Mouse (Mus musculus) lung, embryonic 14.5 days (tissue): ENCODE data around the gene Rhoc. TPM values are rescaled to one million over a fixed set of nuclear protein-coding genes. Genes with fewer than 3 reads are reported as not detected.

Source experiments
- ATAC-seq: fragments of 200-750 bp; cut with Nextera tagmentation; 2 replicates; pipeline ENCODE4 v1.8.0; 2017; ENCODE audit warnings: mild to moderate bottlenecking, moderate TSS enrichment, moderate library complexity; ENCODE audit not compliant: insufficient read depth
- DNase-seq: peaks from one replicate; pipeline ENCODE4 v3.0.0-alpha.2; 2015
- H3K27ac ChIP-seq: fragments of 300-500 bp; sonication (generic); 2 replicates; pipeline ENCODE4 v1.5.1; 2014; ENCODE audit warnings: low read depth, mild to moderate bottlenecking, moderate library complexity
- H3K27me3 ChIP-seq: fragments of 300-500 bp; sonication (generic); 2 replicates; pipeline ENCODE4 v1.6.1; 2014; ENCODE audit warnings: low read length, control low read depth; ENCODE audit not compliant: insufficient read depth
- H3K36me3 ChIP-seq: fragments of 300-500 bp; sonication (generic); 2 replicates; pipeline ENCODE4 v1.6.1; 2014; ENCODE audit warnings: control low read depth; ENCODE audit not compliant: insufficient read depth
- H3K4me1 ChIP-seq: fragments of 300-500 bp; sonication (generic); 2 replicates; pipeline ENCODE4 v1.6.1; 2014; ENCODE audit warnings: antibody characterized with exemption, control low read depth; ENCODE audit not compliant: insufficient read depth
- H3K4me2 ChIP-seq: fragments of 300-500 bp; sonication (generic); 2 replicates; pipeline ENCODE4 v1.6.1; 2014; ENCODE audit warnings: mild to moderate bottlenecking
- H3K4me3 ChIP-seq: fragments of 300-500 bp; sonication (generic); 2 replicates; pipeline ENCODE4 v1.5.1; 2014; ENCODE audit warnings: low read depth, low read length
- H3K9ac ChIP-seq: fragments of 300-500 bp; sonication (generic); 2 replicates; pipeline ENCODE4 v1.6.1; 2014
- H3K9me3 ChIP-seq: fragments of 300-500 bp; sonication (generic); 2 replicates; pipeline ENCODE4 v1.6.1; 2016; ENCODE audit warnings: low read depth, low read length, control low read depth
- CTCF ChIP-seq: IDR thresholded peaks from 2 replicates; pipeline ENCODE4 v1.5.1; 2016; ENCODE audit warnings: antibody characterized with exemption, low read depth
- WGBS: fragments of 180-500 bp; shearing (Covaris S2); extraction: QIAGEN DNeasy Blood & Tissue Kit; methylation state at CpG from one replicate; pipeline ENCODE4 v1.1.7; 2014; 5-methylcytosine and 5-hydroxymethylcytosine counted together
- polyA plus RNA-seq: library from polyadenylated mRNA; unstranded; fragments of >200 nt; fragmentation: Nextera tagmentation; extraction: Ambion mirVana; gene quantifications from 2 replicates; pipeline ENCODE4 v1.2.1, GENCODE M21; 2014

The Rhoc gene
- polyA plus RNA-seq, 1 experiment from 2014 or later = 145 TPM

DNA sequence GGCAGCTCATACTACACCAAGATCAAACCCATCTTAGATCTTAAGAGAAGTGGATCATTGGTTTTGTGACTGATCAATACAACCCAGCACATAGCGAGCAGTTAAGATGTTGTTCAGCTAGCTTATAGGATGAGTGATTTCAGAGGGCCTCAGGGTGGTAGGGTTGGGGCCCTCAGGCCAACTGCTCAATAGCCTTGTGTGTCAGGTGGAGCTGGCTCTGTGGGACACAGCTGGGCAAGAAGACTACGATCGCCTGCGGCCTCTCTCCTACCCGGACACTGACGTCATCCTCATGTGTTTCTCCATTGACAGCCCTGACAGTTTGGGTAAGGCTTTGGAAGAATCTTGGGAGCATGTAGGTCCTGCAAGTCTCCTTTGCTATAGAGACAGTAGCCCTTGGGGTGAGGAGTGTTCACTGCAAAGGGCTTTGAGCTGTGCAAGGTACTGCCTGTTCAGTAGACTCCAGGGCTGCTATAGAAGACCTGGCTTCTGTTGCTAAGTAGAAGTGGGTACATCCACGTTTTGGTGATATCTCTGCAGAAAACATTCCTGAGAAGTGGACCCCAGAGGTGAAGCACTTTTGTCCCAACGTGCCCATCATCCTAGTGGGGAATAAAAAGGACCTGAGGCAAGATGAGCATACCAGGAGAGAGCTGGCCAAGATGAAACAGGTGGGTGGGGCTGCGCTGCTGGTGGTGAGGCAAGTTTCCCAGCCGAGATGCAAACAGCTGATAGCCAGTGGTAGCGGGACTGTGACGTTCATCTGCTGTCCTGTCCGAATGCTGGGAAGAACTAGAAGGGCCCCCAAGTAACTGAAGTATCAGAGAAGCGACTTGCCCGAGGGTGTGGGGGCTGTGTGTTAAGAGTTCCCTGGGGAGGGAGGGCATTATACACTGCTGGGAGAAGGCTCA lies 4.4 kb downstream of the Rhoc start:
- H3K4me3 ChIP-seq = no peak overlapping the region
- DNase-seq (no peak), ATAC-seq (no peak)
- H3K9me3 ChIP-seq = no peaks in the 10 kb centered on the region
- peaks cover 60% of the 10 kb centered on the region for H3K36me3 ChIP-seq
- H3K4me1 ChIP-seq = peaks cover 37% of the 10 kb centered on the region
- no peaks in the 10 kb centered on the region for H3K27me3 ChIP-seq
- WGBS = 59% methylated on average over 15 of the region's 15 CpGs
- H3K9ac ChIP-seq = no peak overlapping the region
- peak overlapping the region; percentile 92; the same call in 1 of the 2 replicates for H3K27ac ChIP-seq
- H3K4me2 ChIP-seq = peak overlapping the region; percentile 12; the same call in 1 of the 2 replicates
- no peak for TF ChIP-seq CTCF

- ATAC-seq (peak; percentile 92), DNase-seq (peak; percentile 99)
- peaks cover 69% of the 10 kb centered on the region for H3K36me3 ChIP-seq
- H3K9me3 ChIP-seq = no peaks in the 10 kb centered on the region
- TF ChIP-seq CTCF = no peak
- H3K4me2 ChIP-seq = peak overlapping the region; percentile 35
- H3K4me3 ChIP-seq = 0 out of 2 replicates have a peak overlapping the region, but pooled peaks have one; percentile 7
- peaks cover 37% of the 10 kb centered on the region for H3K4me1 ChIP-seq
- 32% methylated on average over 20 of the region's 20 CpGs for WGBS
- peak overlapping the region; percentile 37; the same call in 1 of the 2 replicates for H3K9ac ChIP-seq
- peak overlapping the region; percentile 92 for H3K27ac ChIP-seq
- H3K27me3 ChIP-seq = no peaks in the 10 kb centered on the region
Measured at GRCm38 (mm10) chr3:104793871-104794828, 6.0 kb downstream of the Rhoc start.

DNA sequence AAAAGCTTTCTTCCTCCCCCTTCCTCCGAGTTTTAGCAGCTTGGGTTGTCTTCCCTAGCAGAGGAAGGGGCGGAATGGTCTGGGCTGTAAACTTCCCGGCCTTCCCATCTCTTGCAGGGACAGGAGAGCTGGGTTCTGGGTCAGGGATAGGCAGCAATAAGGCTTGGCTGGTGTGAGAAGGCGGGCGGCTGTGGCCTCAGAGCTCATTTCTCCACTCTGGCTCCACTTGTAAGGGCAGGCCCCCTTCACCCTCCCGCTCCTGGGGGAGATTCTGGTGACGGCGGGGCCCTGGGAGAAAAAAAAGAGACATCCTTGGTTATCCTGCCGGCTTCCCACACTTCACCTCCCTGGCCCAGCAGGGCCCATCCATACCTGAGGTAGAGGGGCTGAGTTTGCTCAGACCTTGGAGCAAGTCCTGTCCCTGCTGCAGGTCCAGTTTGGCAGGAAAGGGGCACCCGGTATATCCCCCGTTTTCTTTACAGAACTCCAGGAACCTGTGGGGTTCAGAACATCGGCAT lies 6.8 kb downstream of the Rhoc start:
- Histone ChIP-seq H3K27ac (peak overlapping the region; percentile 85), H3K27me3 (no peaks in the 10 kb centered on the region), H3K4me1 (peaks cover 37% of the 10 kb centered on the region), H3K36me3 (peaks cover 78% of the 10 kb centered on the region), H3K9me3 (no peaks in the 10 kb centered on the region), H3K9ac (0 out of 2 replicates have a peak overlapping the region, but pooled peaks have one; percentile 13), H3K4me2 (peak overlapping the region; percentile 25; the same call in 1 of the 2 replicates), H3K4me3 (no peak overlapping the region)
- TF ChIP-seq CTCF = no peak
- 35% methylated on average over 12 of the region's 12 CpGs for WGBS
- ATAC-seq = no peak
- no peak for DNase-seq

DNA sequence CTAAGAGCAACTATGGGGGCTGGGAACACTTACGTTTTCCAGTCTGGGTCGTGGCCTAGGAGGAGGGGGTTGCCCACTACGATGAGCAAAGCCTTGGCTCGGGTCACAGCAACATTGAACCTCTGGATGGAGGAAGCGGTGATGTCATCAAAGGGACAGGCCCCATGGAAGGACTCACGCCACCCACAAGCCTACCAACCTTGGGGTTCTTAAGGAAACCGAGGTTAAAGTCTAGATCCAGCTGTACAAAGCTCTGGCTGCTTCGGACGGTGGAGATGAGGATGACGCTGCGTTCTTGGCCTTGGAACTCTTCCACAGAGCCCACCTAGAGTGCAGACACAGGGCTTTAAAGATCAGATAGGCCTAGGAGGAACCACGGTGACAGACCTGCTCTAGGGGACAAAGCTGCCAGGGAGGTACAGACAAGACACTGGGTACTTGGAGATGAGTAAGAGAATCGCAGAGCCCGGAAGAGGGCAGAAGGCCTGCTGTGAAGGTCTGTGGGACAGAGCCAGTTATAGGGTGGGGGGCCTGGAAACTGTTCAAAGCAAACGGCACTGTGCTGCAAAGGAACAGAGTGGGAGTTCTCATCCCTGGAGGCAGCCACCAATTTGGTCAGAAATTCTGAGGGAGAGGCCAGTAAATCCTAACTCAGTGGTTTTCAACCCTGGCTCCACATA lies 7.6 kb downstream of the Rhoc start:
- H3K27ac ChIP-seq = peak overlapping the region; percentile 85; the same call in 1 of the 2 replicates
- no peaks in the 10 kb centered on the region for H3K27me3 ChIP-seq
- no peak overlapping the region for H3K4me2 ChIP-seq
- ATAC-seq (no peak), DNase-seq (no peak)
- H3K9ac ChIP-seq = no peak overlapping the region
- peaks cover 84% of the 10 kb centered on the region for H3K36me3 ChIP-seq
- no peak overlapping the region for H3K4me3 ChIP-seq
- 65% methylated on average over 15 of the region's 15 CpGs for WGBS
- H3K9me3 ChIP-seq = no peaks in the 10 kb centered on the region
- peaks cover 33% of the 10 kb centered on the region for H3K4me1 ChIP-seq
- no peak for TF ChIP-seq CTCF

DNA sequence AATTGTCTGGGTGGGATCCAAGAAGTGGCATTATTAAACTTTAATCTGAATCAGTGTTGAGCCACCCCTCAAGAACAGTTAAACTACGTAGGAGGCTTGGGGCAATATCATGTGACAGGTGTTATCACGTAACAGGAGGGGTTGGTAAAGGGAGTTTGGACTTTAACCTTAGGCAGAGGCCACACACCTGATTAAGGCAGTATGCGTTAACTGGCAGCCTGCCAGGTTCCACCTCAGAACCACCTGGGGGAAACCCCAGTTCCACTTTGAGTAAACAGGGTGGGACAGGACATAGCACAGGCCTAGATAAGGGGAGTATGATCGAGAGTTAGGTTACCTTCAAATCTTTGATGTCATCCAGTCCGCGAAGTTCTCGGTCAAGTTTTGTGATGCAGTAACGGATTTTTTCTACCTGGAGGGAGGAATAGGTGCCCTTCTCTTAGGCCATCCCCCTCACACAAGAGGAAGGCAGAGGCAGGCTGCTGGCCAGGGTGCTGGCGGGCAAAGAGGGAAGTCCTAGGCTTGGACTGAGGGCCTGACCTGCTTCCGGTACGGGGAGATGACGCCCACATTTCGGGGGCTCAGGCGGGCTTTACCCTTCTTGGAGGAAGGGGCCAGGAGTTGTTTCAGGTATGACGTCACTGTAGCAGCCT lies 8.4 kb downstream of the Rhoc start:
- TF ChIP-seq CTCF = no peak
- Histone ChIP-seq H3K9ac (no peak overlapping the region), H3K4me3 (no peak overlapping the region), H3K4me2 (no peak overlapping the region), H3K36me3 (peaks cover 87% of the 10 kb centered on the region), H3K27ac (0 out of 2 replicates have a peak overlapping the region, but pooled peaks have one; percentile 30), H3K9me3 (no peaks in the 10 kb centered on the region), H3K27me3 (no peaks in the 10 kb centered on the region), H3K4me1 (peaks cover 27% of the 10 kb centered on the region)
- DNase-seq = peak; percentile 56
- WGBS = 67% methylated on average over 15 of the region's 15 CpGs
- ATAC-seq = no peak

GRCm38 (mm10) chr3:104800681-104801080 lies 12.5 kb downstream of the Rhoc start:
- Histone ChIP-seq H3K4me2 (no peak overlapping the region), H3K4me1 (peaks cover 1% of the 10 kb centered on the region), H3K4me3 (no peak overlapping the region), H3K27me3 (no peaks in the 10 kb centered on the region), H3K9ac (no peak overlapping the region), H3K9me3 (no peaks in the 10 kb centered on the region), H3K27ac (no peak overlapping the region), H3K36me3 (peaks cover 83% of the 10 kb centered on the region)
- ATAC-seq (no peak), DNase-seq (no peak)
- WGBS = 93% methylated on average over 11 of the region's 11 CpGs
- TF ChIP-seq CTCF = no peak
